Mouse (Mus musculus) MEL (cell line): ENCODE results near the gene Thada.

ENCODE experiments used
- CTCF ChIP-seq, 3 experiments: IDR thresholded peaks in 2 of 3; conservative IDR thresholded peaks in 1 of 3; 2 replicates each; pipeline ENCODE4 v1.5.1; 2011 to 2012; ENCODE audit warnings: low read length in 3 of 3, low read depth in 2 of 3, mild to moderate bottlenecking in 2 of 3, improper control_type of control experiment in 1 of 3, inconsistent platforms in 1 of 3, mixed read lengths in 1 of 3, moderate library complexity in 1 of 3; ENCODE audit not compliant: control insufficient read depth in 1 of 3, insufficient read depth in 1 of 3, poor library complexity in 1 of 3, severe bottlenecking in 1 of 3
- ETS1 ChIP-seq: IDR thresholded peaks from 2 replicates; pipeline ENCODE4 v1.6.1; 2012; ENCODE audit warnings: low read depth, mild to moderate bottlenecking, inconsistent platforms, low read length, improper control_type of control experiment, moderate library complexity
- GABPA ChIP-seq: IDR thresholded peaks from 2 replicates; pipeline ENCODE4 v1.6.1; 2012; ENCODE audit warnings: low read depth, mild to moderate bottlenecking, inconsistent platforms, low read length, improper control_type of control experiment, moderate library complexity
- HCFC1 ChIP-seq: IDR thresholded peaks from 2 replicates; pipeline ENCODE4 v1.6.1; 2012; ENCODE audit warnings: low read depth, mild to moderate bottlenecking, inconsistent platforms, low read length, improper control_type of control experiment, moderate library complexity
- MAZ ChIP-seq: IDR thresholded peaks from 2 replicates; pipeline ENCODE4 v1.6.1; 2012; ENCODE audit warnings: low read depth, mild to moderate bottlenecking, inconsistent platforms, low read length, improper control_type of control experiment
- MEF2A ChIP-seq: IDR thresholded peaks from 2 replicates; pipeline ENCODE4 v1.6.1; 2014; ENCODE audit warnings: low read depth, mild to moderate bottlenecking, inconsistent platforms, low read length, improper control_type of control experiment; ENCODE audit not compliant: poor library complexity, insufficient replicate concordance, severe bottlenecking; ENCODE audit errors: extremely low read depth
- MYC ChIP-seq: IDR thresholded peaks from 2 replicates; pipeline ENCODE4 v1.6.1; 2011; ENCODE audit warnings: low read depth, mild to moderate bottlenecking, low read length, improper control_type of control experiment, moderate library complexity
- POLR2A ChIP-seq, 2 experiments: IDR thresholded peaks; 2 replicates each; pipeline ENCODE4 v1.6.1; 2011 to 2012; ENCODE audit warnings: low read length in 2 of 2, mild to moderate bottlenecking in 2 of 2, control low read depth in 1 of 2, improper control_type of control experiment in 1 of 2, low read depth in 1 of 2, moderate library complexity in 1 of 2; ENCODE audit not compliant: control insufficient read depth in 1 of 2, insufficient read depth in 1 of 2, poor library complexity in 1 of 2
- SMC3 ChIP-seq: IDR thresholded peaks from 2 replicates; pipeline ENCODE4 v1.6.1; 2011; ENCODE audit warnings: low read depth, low read length, improper control_type of control experiment
- TAL1 ChIP-seq: IDR thresholded peaks from 2 replicates; pipeline ENCODE4 v1.6.1; 2012; ENCODE audit warnings: mild to moderate bottlenecking, inconsistent platforms, low read length, moderate library complexity, mixed read lengths
- TBP ChIP-seq: IDR thresholded peaks from 2 replicates; pipeline ENCODE4 v1.8.0; 2011; ENCODE audit warnings: low read depth, low read length, improper control_type of control experiment
- TCF12 ChIP-seq: IDR thresholded peaks from 2 replicates; pipeline ENCODE4 v1.6.1; 2014; ENCODE audit warnings: low read depth, mild to moderate bottlenecking, inconsistent platforms, low read length, improper control_type of control experiment, moderate library complexity
- UBTF ChIP-seq: IDR thresholded peaks from 2 replicates; pipeline ENCODE4 v1.6.1; 2012; ENCODE audit warnings: low read depth, mild to moderate bottlenecking, inconsistent platforms, low read length, improper control_type of control experiment, moderate library complexity, borderline replicate concordance; ENCODE audit not compliant: insufficient read depth
- ZC3H11A ChIP-seq: IDR thresholded peaks from 2 replicates; pipeline ENCODE4 v1.6.1; 2012; ENCODE audit warnings: low read depth, mild to moderate bottlenecking, inconsistent platforms, low read length, improper control_type of control experiment

- TF ChIP-seq CTCF (IDR thresholded peaks at IDR 0.05 in 2 of 3, conservative IDR thresholded peaks at IDR 0.05 in 1 of 3; ENCODE audit: control insufficient read depth in 1 of 3, insufficient read depth in 1 of 3, low read depth in 2 of 3, low read length in 3 of 3, poor library complexity in 1 of 3, severe bottlenecking in 1 of 3): no peak
- no peak for TF ChIP-seq POLR2A (IDR thresholded peaks at IDR 0.05; ENCODE audit: control insufficient read depth in 1 of 2, insufficient read depth in 1 of 2, low read depth in 1 of 2, low read length in 2 of 2, poor library complexity in 1 of 2)
- TF ChIP-seq MYC: no peak
- TF ChIP-seq TAL1: no peak
- TF ChIP-seq GABPA: no peak
- TF ChIP-seq TCF12: no peak
- TF ChIP-seq ZC3H11A: no peak
- TF ChIP-seq TBP: no peak
- no peak for TF ChIP-seq UBTF
- no peak for TF ChIP-seq ETS1
- no peak for TF ChIP-seq HCFC1
- TF ChIP-seq SMC3: no peak
- no peak for TF ChIP-seq MAZ
- no peak for TF ChIP-seq MEF2A
Measured at GRCm38 (mm10) chr17:84151306-84151705, 314.7 kb downstream of the Thada start.
